Mouse (Mus musculus): ENCODE data around the gene Ano6.

- no peak for TF ChIP-seq POLR2A (IDR thresholded peaks at IDR 0.05; ENCODE audit: borderline replicate concordance, extremely low read depth, low read depth, low read length)
- no peak for TF ChIP-seq CTCF (IDR thresholded peaks at IDR 0.05; ENCODE audit: insufficient read depth, low read length)
These were observed 10.8 kb downstream of the Ano6 start for GRCm38 (mm10) chr15:95801261-95801979.
